Comparison of ENCODE assay signal across 15 mouse cellular contexts in the genomic region with DNA sequence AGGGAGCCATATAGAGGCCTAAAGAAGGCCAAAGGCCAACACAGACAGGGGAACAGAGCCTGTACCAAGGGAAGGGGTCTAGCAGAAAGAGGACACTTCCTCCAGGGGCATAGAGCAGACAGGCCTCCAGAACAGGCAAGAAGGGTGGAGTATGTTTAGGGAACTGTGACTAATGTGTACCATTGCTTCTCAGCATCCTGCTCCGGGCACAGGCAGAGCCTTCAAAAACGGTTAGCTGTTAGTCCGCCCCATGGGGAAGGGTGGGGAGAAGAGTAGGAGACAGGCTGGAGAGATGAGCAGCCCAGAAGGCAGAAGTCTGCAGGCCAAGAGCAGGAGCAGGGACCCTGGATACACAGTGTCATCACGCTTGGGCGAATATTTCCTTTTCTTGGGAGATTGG.
DNase-seq lines count a peak whose midpoint lies in the region; ATAC-seq and TF ChIP-seq lines count a peak whose summit lies in the region.
"Had no signal": no experiment of that assay in that cellular context is flagged by ENCODE, and none has a peak within 500 bp of the region (broad histone marks: within the 10 kb centered on the region; RNA-seq: fewer than 3 reads in every experiment).

No protein-coding gene starts in this region.

- DNase-seq in heart, adult 11 months = peak; percentile 96
- no peak for DNase-seq in heart, adult 9 months (ENCODE audit: low spot score in 2 of 2)
- DNase-seq in midbrain, embryonic 10.5 days (ENCODE audit: low spot score) = no peak
- DNase-seq in midbrain, postnatal 0 days (ENCODE audit: low spot score) = no peak
- no peak for DNase-seq in embryonic facial prominence, embryonic 11.5 days (ENCODE audit: low spot score)
- DNase-seq in forebrain, postnatal 0 days = no peak
- DNase-seq in frontal cortex, postnatal 36 days (ENCODE audit: low spot score in 2 of 2) = no peak
- DNase-seq: adrenal gland, postnatal 14 days; cerebellum, postnatal 14 days; kidney, postnatal 14 days; layer of hippocampus, adult 9-11 months; thymus, postnatal 14 days had no signal

- peaks cover 51% of the 10 kb centered on the region for H3K4me1 ChIP-seq in midbrain, embryonic 10.5 days
- no peaks in the 10 kb centered on the region for H3K4me1 ChIP-seq in midbrain, postnatal 0 days (ENCODE audit: insufficient read depth, low read length)
- H3K4me1 ChIP-seq in embryonic facial prominence, embryonic 11.5 days (ENCODE audit: control insufficient read depth, insufficient read depth, low read length) = no peaks in the 10 kb centered on the region; the same call in 1 of the 2 replicates
- no peaks in the 10 kb centered on the region for H3K4me1 ChIP-seq in forebrain, postnatal 0 days (ENCODE audit: insufficient read depth)

- no peak overlapping the region for H3K4me2 ChIP-seq in midbrain, postnatal 0 days (ENCODE audit: low read depth, low read length, poor library complexity, severe bottlenecking)
- no peak overlapping the region for H3K4me2 ChIP-seq in embryonic facial prominence, embryonic 11.5 days (ENCODE audit: low read depth, low read length)
- H3K4me2 ChIP-seq in forebrain, postnatal 0 days (ENCODE audit: low read depth) = no peak overlapping the region

- no peak overlapping the region for H3K9ac ChIP-seq in midbrain, postnatal 0 days (replicated peaks; ENCODE audit: low read length, poor library complexity, severe bottlenecking)
- no peak overlapping the region for H3K9ac ChIP-seq in embryonic facial prominence, embryonic 11.5 days (replicated peaks; ENCODE audit: low read length)
- H3K9ac ChIP-seq in forebrain, postnatal 0 days = no peak overlapping the region
- H3K9ac ChIP-seq: hindbrain, embryonic 14.5 days; limb, embryonic 15.5 days had no signal

- no peak for ATAC-seq in midbrain, postnatal 0 days (ENCODE audit: low FRiP score)
- 0 out of 2 replicates have a peak, but pooled peaks have one; percentile 20 for ATAC-seq in embryonic facial prominence, embryonic 11.5 days (replicated peaks; ENCODE audit: insufficient number of reproducible peaks, low FRiP score, low TSS enrichment, low read depth)
- no peak for ATAC-seq in forebrain, postnatal 0 days
- ATAC-seq: intestine, postnatal 0 days had no signal

- H3K4me3 ChIP-seq in midbrain, embryonic 10.5 days = no peak overlapping the region
- H3K4me3 ChIP-seq in midbrain, postnatal 0 days (ENCODE audit: low read depth, low read length) = no peak overlapping the region
- no peak overlapping the region for H3K4me3 ChIP-seq in embryonic facial prominence, embryonic 11.5 days (ENCODE audit: low read depth, low read length)
- no peak overlapping the region for H3K4me3 ChIP-seq in forebrain, postnatal 0 days (ENCODE audit: low read depth, low read length)
- H3K4me3 ChIP-seq: limb, embryonic 15.5 days had no signal

- WGBS in midbrain, embryonic 10.5 days = 87% methylated on average over 5 of the region's 5 CpGs
- WGBS in midbrain, postnatal 0 days = 87% methylated on average over 5 of the region's 5 CpGs
- WGBS in embryonic facial prominence, embryonic 11.5 days = 69% methylated on average over 5 of the region's 5 CpGs
- 93% methylated on average over 5 of the region's 5 CpGs for WGBS in forebrain, postnatal 0 days

- H3K36me3 ChIP-seq in midbrain, embryonic 10.5 days = no peaks in the 10 kb centered on the region
- no peaks in the 10 kb centered on the region for H3K36me3 ChIP-seq in midbrain, postnatal 0 days (ENCODE audit: insufficient read depth, low read length)
- H3K36me3 ChIP-seq in embryonic facial prominence, embryonic 11.5 days (replicated peaks; ENCODE audit: control insufficient read depth, insufficient read depth, low read depth, low read length) = no peaks in the 10 kb centered on the region
- H3K36me3 ChIP-seq in forebrain, postnatal 0 days (ENCODE audit: insufficient read depth) = no peaks in the 10 kb centered on the region
- H3K36me3 ChIP-seq: limb, embryonic 15.5 days had no signal

- H3K27ac ChIP-seq in midbrain, embryonic 10.5 days (replicated peaks) = peak overlapping the region; percentile 77; the same call in 1 of the 2 replicates
- no peak overlapping the region for H3K27ac ChIP-seq in midbrain, postnatal 0 days (ENCODE audit: low read depth, low read length)
- no peak overlapping the region for H3K27ac ChIP-seq in embryonic facial prominence, embryonic 11.5 days (replicated peaks; ENCODE audit: low read depth, low read length)
- H3K27ac ChIP-seq in forebrain, postnatal 0 days (ENCODE audit: low read depth, low read length) = no peak overlapping the region
- H3K27ac ChIP-seq: hindbrain, embryonic 14.5 days had no signal

- no peak for TF ChIP-seq CTCF in midbrain, postnatal 0 days (IDR thresholded peaks at IDR 0.05)
- TF ChIP-seq CTCF in forebrain, postnatal 0 days (IDR thresholded peaks at IDR 0.05; ENCODE audit: low read depth) = no peak

- peaks cover 33% of the 10 kb centered on the region for H3K27me3 ChIP-seq in midbrain, embryonic 10.5 days (ENCODE audit: low read depth, poor library complexity, severe bottlenecking)
- peaks cover 6% of the 10 kb centered on the region; the same call in 1 of the 2 replicates for H3K27me3 ChIP-seq in midbrain, postnatal 0 days (ENCODE audit: insufficient read depth, low read length)
- H3K27me3 ChIP-seq in embryonic facial prominence, embryonic 11.5 days (ENCODE audit: control insufficient read depth, insufficient read depth, low read length) = no peaks in the 10 kb centered on the region
- no peaks in the 10 kb centered on the region for H3K27me3 ChIP-seq in forebrain, postnatal 0 days (ENCODE audit: insufficient read depth, low read length)
- H3K27me3 ChIP-seq: limb, embryonic 15.5 days had no signal

- no peaks in the 10 kb centered on the region for H3K9me3 ChIP-seq in midbrain, embryonic 10.5 days (replicated peaks)
- H3K9me3 ChIP-seq in midbrain, postnatal 0 days (ENCODE audit: low read length) = no peaks in the 10 kb centered on the region
- no peaks in the 10 kb centered on the region for H3K9me3 ChIP-seq in embryonic facial prominence, embryonic 11.5 days (replicated peaks; ENCODE audit: control insufficient read depth, low read length)
- no peaks in the 10 kb centered on the region for H3K9me3 ChIP-seq in forebrain, postnatal 0 days (ENCODE audit: low read length)
- H3K9me3 ChIP-seq: limb, embryonic 15.5 days had no signal
